ENCODE assay signal across 7 mouse cellular contexts in the genomic region with DNA sequence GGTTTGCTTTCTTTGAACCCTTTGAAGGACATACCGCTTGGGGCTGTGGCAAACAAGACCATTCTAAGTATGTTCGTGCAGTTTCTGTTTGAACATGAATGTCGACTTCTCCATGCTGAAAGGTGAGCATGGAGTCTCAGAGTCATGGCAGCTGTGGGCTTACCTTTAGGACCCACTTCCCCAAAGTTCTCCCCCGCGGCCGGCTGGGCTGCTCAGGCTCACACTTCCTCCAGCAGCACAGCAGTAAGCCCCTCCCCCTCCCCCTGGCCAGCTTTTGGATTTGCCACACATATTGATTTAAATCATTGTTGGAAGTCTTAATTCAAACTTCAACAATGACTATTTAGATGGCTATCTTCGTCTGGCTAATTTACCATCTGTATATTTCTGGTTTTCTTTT. TPM values are rescaled to one million over a fixed set of nuclear protein-coding genes. Genes with fewer than 3 reads are reported as not detected.
A peak's percentile ranks its signal among the peaks of the same experiment; 100 is the strongest.
DNase-seq lines count a peak whose midpoint lies in the region; ATAC-seq lines count a peak whose summit lies in the region.

No protein-coding gene starts in this region.

- H3K9ac ChIP-seq in lung, embryonic 16.5 days (ENCODE audit: low read length): no peak overlapping the region
- H3K9ac ChIP-seq in forebrain, embryonic 14.5 days (ENCODE audit: low read length): no peak overlapping the region
- H3K9ac ChIP-seq in limb, embryonic 15.5 days: no peak overlapping the region
- no peak overlapping the region for H3K9ac ChIP-seq in stomach, embryonic 14.5 days (replicated peaks; ENCODE audit: low read depth, low read length)

- peak overlapping the region; percentile 48 for H3K4me2 ChIP-seq in lung, embryonic 16.5 days (ENCODE audit: low read depth, low read length)
- peak overlapping the region; percentile 29 for H3K4me2 ChIP-seq in forebrain, embryonic 14.5 days (ENCODE audit: low read length)
- H3K4me2 ChIP-seq in limb, embryonic 15.5 days: peak overlapping the region; percentile 7
- peak overlapping the region; percentile 39 for H3K4me2 ChIP-seq in stomach, embryonic 14.5 days (replicated peaks; ENCODE audit: low read depth, low read length)

- peak overlapping the region; percentile 30 for H3K4me3 ChIP-seq in lung, embryonic 16.5 days (ENCODE audit: low read length)
- no peak overlapping the region for H3K4me3 ChIP-seq in forebrain, embryonic 14.5 days (ENCODE audit: low read depth, low read length)
- no peak overlapping the region for H3K4me3 ChIP-seq in limb, embryonic 15.5 days
- H3K4me3 ChIP-seq in stomach, embryonic 14.5 days (ENCODE audit: low read depth, low read length): no peak overlapping the region

- WGBS in lung, embryonic 16.5 days: 7% methylated on average over 7 of the region's 7 CpGs
- WGBS in forebrain, embryonic 14.5 days: 7% methylated on average over 7 of the region's 7 CpGs
- 15% methylated on average over 7 of the region's 7 CpGs for WGBS in limb, embryonic 15.5 days
- WGBS in stomach, embryonic 14.5 days: 9% methylated on average over 7 of the region's 7 CpGs

- ATAC-seq in lung, embryonic 16.5 days (ENCODE audit: low read depth): no peak
- ATAC-seq in forebrain, embryonic 14.5 days: no peak
- no peak for ATAC-seq in limb, embryonic 15.5 days (ENCODE audit: insufficient number of reproducible peaks, low FRiP score, low TSS enrichment, low read depth)
- no peak for ATAC-seq in stomach, embryonic 14.5 days (ENCODE audit: insufficient number of reproducible peaks, insufficient read depth, low FRiP score, low read depth)

- no peak overlapping the region for H3K27ac ChIP-seq in lung, embryonic 16.5 days (ENCODE audit: low read length)
- no peak overlapping the region for H3K27ac ChIP-seq in forebrain, embryonic 14.5 days (ENCODE audit: low read depth, low read length)
- H3K27ac ChIP-seq in limb, embryonic 15.5 days: no peak overlapping the region
- H3K27ac ChIP-seq in stomach, embryonic 14.5 days (ENCODE audit: low read length): no peak overlapping the region

- no peaks in the 10 kb centered on the region for H3K27me3 ChIP-seq in lung, embryonic 16.5 days (ENCODE audit: control insufficient read depth, insufficient read depth, low read depth, low read length)
- no peaks in the 10 kb centered on the region for H3K27me3 ChIP-seq in forebrain, embryonic 14.5 days (replicated peaks; ENCODE audit: control insufficient read depth, insufficient read depth, low read length)
- no peaks in the 10 kb centered on the region for H3K27me3 ChIP-seq in limb, embryonic 15.5 days
- no peaks in the 10 kb centered on the region for H3K27me3 ChIP-seq in stomach, embryonic 14.5 days (ENCODE audit: control insufficient read depth, insufficient read depth, low read length)

- peaks cover 6% of the 10 kb centered on the region for H3K4me1 ChIP-seq in lung, embryonic 16.5 days (replicated peaks; ENCODE audit: control insufficient read depth, insufficient read depth, low read length)
- H3K4me1 ChIP-seq in forebrain, embryonic 14.5 days (ENCODE audit: control insufficient read depth, insufficient read depth, low read length): peaks cover 3% of the 10 kb centered on the region; the same call in 1 of the 2 replicates
- H3K4me1 ChIP-seq in limb, embryonic 15.5 days: peaks cover 6% of the 10 kb centered on the region; the same call in 1 of the 2 replicates
- H3K4me1 ChIP-seq in stomach, embryonic 14.5 days (ENCODE audit: control insufficient read depth, insufficient read depth, low read length): no peaks in the 10 kb centered on the region

- H3K36me3 ChIP-seq in lung, embryonic 16.5 days (ENCODE audit: control insufficient read depth, insufficient read depth, low read length): no peaks in the 10 kb centered on the region
- no peaks in the 10 kb centered on the region for H3K36me3 ChIP-seq in forebrain, embryonic 14.5 days (ENCODE audit: control insufficient read depth, insufficient read depth, low read length)
- H3K36me3 ChIP-seq in limb, embryonic 15.5 days: no peaks in the 10 kb centered on the region
- H3K36me3 ChIP-seq in stomach, embryonic 14.5 days (ENCODE audit: control insufficient read depth, insufficient read depth, low read length): no peaks in the 10 kb centered on the region

- H3K9me3 ChIP-seq in lung, embryonic 16.5 days (ENCODE audit: control insufficient read depth, low read length): no peaks in the 10 kb centered on the region
- no peaks in the 10 kb centered on the region for H3K9me3 ChIP-seq in forebrain, embryonic 14.5 days (replicated peaks; ENCODE audit: control insufficient read depth, low read length)
- H3K9me3 ChIP-seq in limb, embryonic 15.5 days: no peaks in the 10 kb centered on the region
- no peaks in the 10 kb centered on the region for H3K9me3 ChIP-seq in stomach, embryonic 14.5 days (ENCODE audit: control insufficient read depth, low read depth, low read length)

- no peak for DNase-seq in lung, postnatal 25 days (ENCODE audit: low spot score)
- DNase-seq in forebrain, embryonic 14.5 days (ENCODE audit: low spot score): no peak
- DNase-seq in urinary bladder, postnatal 36 days (ENCODE audit: low spot score in 2 of 2): no peak
- no peak for DNase-seq in left cerebral cortex, adult 9 months (ENCODE audit: low spot score in 2 of 2)

RNA-seq across cellular contexts. Expression of a gene that starts 44.7 kb away (rescaled TPM):
- polyA plus RNA-seq in lung, embryonic 16.5 days (2015; fragmentation: Nextera tagmentation; extraction: Ambion mirVana): 167 and 181 TPM in 2 replicates
- 156 and 168 TPM in 2 replicates for polyA plus RNA-seq in forebrain, embryonic 14.5 days (2014; fragmentation: Nextera tagmentation; extraction: Ambion mirVana)
- polyA plus RNA-seq in limb, embryonic 15.5 days (2015; fragmentation: Nextera tagmentation; extraction: Ambion mirVana): 157 and 176 TPM in 2 replicates
- polyA plus RNA-seq in stomach, embryonic 14.5 days (2014; fragmentation: Nextera tagmentation; extraction: Ambion mirVana): 166 and 171 TPM in 2 replicates
